Mouse (Mus musculus) heart, embryonic 14.5 days (tissue): Measurements from ENCODE around the gene Crcp. TPM values are rescaled to one million over a fixed set of nuclear protein-coding genes. Genes with fewer than 3 reads are reported as not detected.

ENCODE experiments used
- ATAC-seq: fragments of 200-750 bp; cut with Nextera tagmentation; 2 replicates; pipeline ENCODE4 v1.8.0; 2017; ENCODE audit warnings: low read depth, moderate TSS enrichment; ENCODE audit not compliant: insufficient number of reproducible peaks, insufficient read depth, low FRiP score
- H3K27ac ChIP-seq, 2 experiments: fragments of 200-500 bp in 1 of 2; fragments of 300-500 bp in 1 of 2; sonication (generic) in 1 of 2; replicated peaks in 1 of 2; 2 replicates each; pipeline ENCODE4 v1.5.1; 2012 to 2014; ENCODE audit warnings: low read depth in 2 of 2, low read length in 2 of 2, control low read depth in 1 of 2, mild to moderate bottlenecking in 1 of 2, mixed read lengths in 1 of 2; ENCODE audit not compliant: control insufficient read depth in 1 of 2, insufficient read depth in 1 of 2
- H3K27me3 ChIP-seq: fragments of 300-500 bp; sonication (generic); 2 replicates; pipeline ENCODE4 v1.6.1; 2014; ENCODE audit warnings: mild to moderate bottlenecking, low read length, control low read depth; ENCODE audit not compliant: control insufficient read depth, insufficient read depth
- H3K36me3 ChIP-seq: fragments of 300-500 bp; sonication (generic); 2 replicates; pipeline ENCODE4 v1.6.1; 2014; ENCODE audit warnings: mild to moderate bottlenecking, control low read depth, low read length, mixed read lengths; ENCODE audit not compliant: control insufficient read depth, insufficient read depth
- H3K4me1 ChIP-seq, 2 experiments: fragments of 200-500 bp in 1 of 2; fragments of 300-500 bp in 1 of 2; sonication (generic) in 1 of 2; 2 replicates each; pipeline ENCODE4 v1.6.1; 2012 to 2014; ENCODE audit warnings: low read length in 2 of 2, control low read depth in 1 of 2, mixed read lengths in 1 of 2; ENCODE audit not compliant: control insufficient read depth in 2 of 2, insufficient read depth in 2 of 2
- H3K4me2 ChIP-seq: fragments of 300-500 bp; sonication (generic); 2 replicates; pipeline ENCODE4 v1.6.1; 2014; ENCODE audit warnings: mild to moderate bottlenecking, low read length
- H3K4me3 ChIP-seq, 2 experiments: fragments of 200-500 bp in 1 of 2; fragments of 300-500 bp in 1 of 2; sonication (generic) in 1 of 2; 2 replicates each; pipeline ENCODE4 v1.5.1; 2012 to 2014; ENCODE audit warnings: low read length in 2 of 2, mild to moderate bottlenecking in 2 of 2, control low read depth in 1 of 2, low read depth in 1 of 2, moderate library complexity in 1 of 2; ENCODE audit not compliant: control insufficient read depth in 1 of 2, insufficient read depth in 1 of 2
- H3K9ac ChIP-seq: fragments of 300-500 bp; sonication (generic); 2 replicates; pipeline ENCODE4 v1.6.1; 2014; ENCODE audit warnings: mild to moderate bottlenecking, low read length
- H3K9me3 ChIP-seq: fragments of 300-500 bp; sonication (generic); 2 replicates; pipeline ENCODE4 v1.6.1; 2016; ENCODE audit warnings: low read length, control low read depth; ENCODE audit not compliant: control insufficient read depth
- WGBS: fragments of 180-500 bp; shearing (Covaris S2); extraction: QIAGEN DNeasy Blood & Tissue Kit; methylation state at CpG from one replicate; pipeline ENCODE4 v1.1.7; 2014; 5-methylcytosine and 5-hydroxymethylcytosine counted together
- polyA plus RNA-seq: library from polyadenylated mRNA; unstranded; fragments of >200 nt; fragmentation: Nextera tagmentation; extraction: Ambion mirVana; gene quantifications from 2 replicates; pipeline ENCODE4 v1.2.1, GENCODE M21; 2014

Crcp gene
- 15.1 and 16.3 TPM in 2 replicates for polyA plus RNA-seq

GRCm38 (mm10) chr5:130029142-130029897, at the start of gene Crcp, which contains the start of gene Asl:
Gene Crcp (plus strand): TSS chr5:130029290.
Gene Asl (minus strand): TSS chr5:130029247.
- peaks cover 1 to 8% of the 10 kb centered on the region in 2 experiments; a peak in 2 of 4 replicates for H3K4me1 ChIP-seq
- H3K4me2 ChIP-seq = peak within 1 kb of the TSS; percentile 85
- H3K27me3 ChIP-seq = no peaks in the 10 kb centered on the region; the same call in 1 of the 2 replicates
- no peaks in the 10 kb centered on the region for H3K36me3 ChIP-seq
- H3K9ac ChIP-seq = peak within 1 kb of the TSS; percentile 82
- H3K4me3 ChIP-seq = peak within 1 kb of the TSS; percentile 76 to 82
- WGBS = 1% methylated on average over 51 of the region's 51 CpGs
- no peaks in the 10 kb centered on the region for H3K9me3 ChIP-seq
- peak; percentile 80 for ATAC-seq
- peak within 1 kb of the TSS; percentile 82 to 92 for H3K27ac ChIP-seq

DNA sequence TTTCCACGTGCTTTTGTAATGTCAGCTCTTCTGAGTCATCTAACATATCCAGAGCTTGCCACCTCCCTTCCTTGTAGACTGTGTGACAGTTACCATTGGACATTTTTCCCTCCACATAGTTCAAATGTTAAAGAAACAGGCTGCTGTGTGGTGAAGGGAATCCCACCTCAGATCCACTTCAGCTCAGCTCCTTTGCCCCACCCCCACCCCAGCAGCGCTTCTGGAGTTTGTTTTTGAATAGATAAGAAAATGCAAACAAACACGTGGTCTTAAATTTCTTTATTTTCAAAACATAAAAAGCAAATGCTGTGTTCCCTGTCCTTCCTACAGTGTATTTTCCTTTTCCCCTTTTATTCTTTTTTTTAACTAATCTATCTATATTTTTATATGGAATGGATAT, 48.9 kb upstream of the Crcp start:
- Histone ChIP-seq H3K27ac (no peak overlapping the region), H3K9ac (no peak overlapping the region), H3K4me3 (no peak overlapping the region), H3K4me1 (no peaks in the 10 kb centered on the region; a peak in 1 of 4 replicates), H3K36me3 (peaks cover 24% of the 10 kb centered on the region), H3K9me3 (no peaks in the 10 kb centered on the region), H3K27me3 (no peaks in the 10 kb centered on the region), H3K4me2 (no peak overlapping the region)
- ATAC-seq = no peak
- 38% methylated on average over 3 of the region's 3 CpGs for WGBS

DNA sequence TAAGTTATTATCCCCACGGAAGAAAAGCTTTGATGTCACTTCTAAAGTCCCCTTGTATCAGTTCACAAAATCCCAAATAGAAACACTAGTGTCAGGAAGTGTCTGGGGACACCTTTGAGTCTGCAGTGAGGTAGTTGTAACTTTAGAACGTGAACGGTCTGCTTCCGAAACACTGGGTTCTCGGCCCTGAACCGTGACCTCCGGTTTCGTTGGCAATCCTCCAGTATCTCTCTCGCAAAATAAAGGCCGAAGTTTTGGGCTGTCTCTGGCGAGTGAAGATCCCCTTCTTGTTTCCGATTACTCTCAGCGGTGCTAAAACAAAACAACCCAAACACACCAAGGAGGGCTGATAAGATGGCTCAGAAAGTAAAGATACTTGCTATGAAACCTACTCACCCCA, 39.7 kb upstream of the Crcp start:
- Histone ChIP-seq H3K4me2 (no peak overlapping the region), H3K4me1 (no peaks in the 10 kb centered on the region), H3K36me3 (peaks cover 32% of the 10 kb centered on the region), H3K27ac (no peak overlapping the region), H3K27me3 (no peaks in the 10 kb centered on the region), H3K4me3 (no peak overlapping the region), H3K9ac (no peak overlapping the region), H3K9me3 (no peaks in the 10 kb centered on the region)
- ATAC-seq = no peak
- 78% methylated on average over 13 of the region's 13 CpGs for WGBS

- WGBS = 93% methylated on average over 5 of the region's 5 CpGs
- no peak for ATAC-seq
- no peak overlapping the region for H3K27ac ChIP-seq
- no peak overlapping the region for H3K4me2 ChIP-seq
- no peaks in the 10 kb centered on the region for H3K9me3 ChIP-seq
- H3K4me1 ChIP-seq = no peaks in the 10 kb centered on the region
- H3K4me3 ChIP-seq = no peak overlapping the region
- no peak overlapping the region for H3K9ac ChIP-seq
- H3K36me3 ChIP-seq = peaks cover 43% of the 10 kb centered on the region
- H3K27me3 ChIP-seq = no peaks in the 10 kb centered on the region
Observed at GRCm38 (mm10) chr5:129991898-129992297, 37.2 kb upstream of the Crcp start.

GRCm38 (mm10) chr5:129993374-129993773, 35.7 kb upstream of the Crcp start:
- Histone ChIP-seq H3K4me1 (no peaks in the 10 kb centered on the region), H3K9ac (no peak overlapping the region), H3K27ac (no peak overlapping the region), H3K9me3 (no peaks in the 10 kb centered on the region), H3K27me3 (no peaks in the 10 kb centered on the region), H3K4me3 (no peak overlapping the region), H3K36me3 (peaks cover 46% of the 10 kb centered on the region), H3K4me2 (no peak overlapping the region)
- ATAC-seq = no peak
- 93% methylated on average over 14 of the region's 14 CpGs for WGBS

- no peak overlapping the region for H3K4me2 ChIP-seq
- 86% methylated on average over 7 of the region's 7 CpGs for WGBS
- H3K36me3 ChIP-seq = peaks cover 43% of the 10 kb centered on the region
- no peaks in the 10 kb centered on the region for H3K4me1 ChIP-seq
- no peak overlapping the region for H3K27ac ChIP-seq
- ATAC-seq = no peak
- no peak overlapping the region for H3K4me3 ChIP-seq
- no peaks in the 10 kb centered on the region for H3K27me3 ChIP-seq
- H3K9ac ChIP-seq = no peak overlapping the region
- H3K9me3 ChIP-seq = no peaks in the 10 kb centered on the region
Observed at GRCm38 (mm10) chr5:129994989-129995388, 34.1 kb upstream of the Crcp start.

- H3K4me3 ChIP-seq = no peak overlapping the region
- peaks cover 4 to 6% of the 10 kb centered on the region in 2 experiments; a peak in 3 of 4 replicates for H3K4me1 ChIP-seq
- H3K9ac ChIP-seq = no peak overlapping the region
- peaks cover 40% of the 10 kb centered on the region for H3K36me3 ChIP-seq
- ATAC-seq = no peak
- WGBS = 66% methylated on average over 19 of the region's 19 CpGs
- no peak overlapping the region for H3K4me2 ChIP-seq
- no peaks in the 10 kb centered on the region for H3K27me3 ChIP-seq
- H3K9me3 ChIP-seq = no peaks in the 10 kb centered on the region
- no peak overlapping the region for H3K27ac ChIP-seq
Observed at GRCm38 (mm10) chr5:129997700-129998099, 31.4 kb upstream of the Crcp start.
